Mouse (Mus musculus) ES-E14 (cell line): Measurements from ENCODE around the gene Xrra1. TPM values are rescaled to one million over a fixed set of nuclear protein-coding genes. Genes with fewer than 3 reads are reported as not detected.

ENCODE experiments used
- DNase-seq: peaks from one replicate; pipeline ENCODE4 v3.0.0-alpha.2; 2013; ENCODE audit warnings: low read depth, low spot score
- H3K27ac ChIP-seq: 2 replicates; pipeline ENCODE4 v1.5.1; 2012; ENCODE audit warnings: low read depth, mild to moderate bottlenecking, low read length, moderate library complexity, mixed read lengths; ENCODE audit not compliant: poor library complexity, insufficient read depth, severe bottlenecking
- H3K36me3 ChIP-seq: 2 replicates; pipeline ENCODE4 v1.6.1; 2012; ENCODE audit warnings: mild to moderate bottlenecking, low read length, moderate library complexity, mixed read lengths; ENCODE audit not compliant: control insufficient read depth, poor library complexity, insufficient read depth, severe bottlenecking
- H3K4me1 ChIP-seq, 2 experiments: fragments of 150-350 bp in 1 of 2; sonication (generic) in 1 of 2; 2 replicates each; pipeline ENCODE4 v1.6.1; 2012; ENCODE audit warnings: low read length in 2 of 2, mild to moderate bottlenecking in 1 of 2, mixed read lengths in 1 of 2; ENCODE audit not compliant: control insufficient read depth in 2 of 2, insufficient read depth in 2 of 2, poor library complexity in 1 of 2
- H3K4me3 ChIP-seq, 2 experiments: fragments of 150-350 bp in 1 of 2; sonication (generic) in 1 of 2; 2 replicates each; pipeline ENCODE4 v1.5.1; 2012; ENCODE audit warnings: low read length in 2 of 2, low read depth in 1 of 2, mild to moderate bottlenecking in 1 of 2, mixed read lengths in 1 of 2; ENCODE audit not compliant: insufficient read depth in 1 of 2, poor library complexity in 1 of 2, severe bottlenecking in 1 of 2
- H3K9ac ChIP-seq: 2 replicates; pipeline ENCODE4 v1.6.1; 2012; ENCODE audit warnings: low read depth, mild to moderate bottlenecking, low read length, mixed read lengths; ENCODE audit not compliant: poor library complexity, insufficient read depth, severe bottlenecking
- H3K9me3 ChIP-seq: fragments of 150-350 bp; sonication (generic); 2 replicates; pipeline ENCODE4 v1.6.1; 2012; ENCODE audit warnings: low read depth, mild to moderate bottlenecking, low read length; ENCODE audit not compliant: control insufficient read depth, insufficient read depth
- CHD2 ChIP-seq: IDR thresholded peaks from 2 replicates; pipeline ENCODE4 v1.6.1; 2014; ENCODE audit warnings: mild to moderate bottlenecking, low read depth, low read length, inconsistent platforms
- HCFC1 ChIP-seq: IDR thresholded peaks from 2 replicates; pipeline ENCODE4 v1.6.1; 2012; ENCODE audit warnings: low read length, inconsistent platforms, borderline replicate concordance; ENCODE audit not compliant: insufficient read depth
- MAFK ChIP-seq: IDR thresholded peaks from 2 replicates; pipeline ENCODE4 v1.6.1; 2014; ENCODE audit warnings: mild to moderate bottlenecking, low read depth, low read length, inconsistent platforms; ENCODE audit not compliant: insufficient read depth
- ZC3H11A ChIP-seq: IDR thresholded peaks from 2 replicates; pipeline ENCODE4 v1.6.1; 2012; ENCODE audit warnings: low read depth, mild to moderate bottlenecking, inconsistent platforms, low read length, borderline replicate concordance
- ZNF384 ChIP-seq: IDR thresholded peaks from 2 replicates; pipeline ENCODE4 v1.6.1; 2012; ENCODE audit warnings: low read depth, low read length, inconsistent platforms
- in situ Hi-C, 2 experiments: fragments of 600-800 bp; cut with MboI; formaldehyde crosslinking; loops; one replicate each; pipeline ENCODE4 v1.15.1; 2025; ENCODE audit warnings: low sequenced_read_pairs in 2 of 2, inconsistent platforms in 1 of 2; ENCODE audit not compliant: unreplicated experiment in 2 of 2
- total RNA-seq: library from RNA; depleted of rRNA; stranded (reverse); fragments of 300-350 nt; gene quantifications from 2 replicates; pipeline ENCODE4 v1.2.3, GENCODE M21; 2012

Xrra1 gene
- total RNA-seq, 1 experiment, result 0.40 TPM

GRCm38 (mm10) chr7:99916741-99917319 is 57.9 kb downstream of the Xrra1 start:
- H3K9me3 ChIP-seq, result no peaks in the 10 kb centered on the region
- peak overlapping the region; percentile 59 to 60 for H3K4me3 ChIP-seq
- no peak overlapping the region for H3K27ac ChIP-seq
- peak; percentile 73 for DNase-seq
- H3K36me3 ChIP-seq, result no peaks in the 10 kb centered on the region
- TF ChIP-seq HCFC1 (peak; percentile 29; the same call in 1 of the 2 replicates), CHD2 (no peak)
- 0 out of 2 replicates have a peak overlapping the region, but pooled peaks have one; percentile 3 for H3K9ac ChIP-seq
- no peaks in the 10 kb centered on the region; a peak in 1 of 4 replicates for H3K4me1 ChIP-seq
- in situ Hi-C loops, result no loop called here

- Histone ChIP-seq H3K4me3 (peak overlapping the region; percentile 59 to 60), H3K9me3 (no peaks in the 10 kb centered on the region), H3K4me1 (no peaks in the 10 kb centered on the region; a peak in 1 of 4 replicates), H3K27ac (no peak overlapping the region), H3K9ac (peak overlapping the region; percentile 46; the same call in 1 of the 2 replicates), H3K36me3 (no peaks in the 10 kb centered on the region)
- no peak for DNase-seq
- no peak for TF ChIP-seq HCFC1
- no peak for TF ChIP-seq MAFK
- TF ChIP-seq ZNF384, result no peak
- in situ Hi-C loops, result no loop called here
Measured at GRCm38 (mm10) chr7:99917320-99917844, 58.5 kb downstream of the Xrra1 start.

GRCm38 (mm10) chr7:99919164-99919563 is 60.2 kb downstream of the Xrra1 start:
- Histone ChIP-seq H3K4me1 (no peaks in the 10 kb centered on the region; a peak in 1 of 4 replicates), H3K9ac (no peak overlapping the region), H3K4me3 (no peak overlapping the region), H3K9me3 (no peaks in the 10 kb centered on the region), H3K27ac (no peak overlapping the region), H3K36me3 (peaks cover 6% of the 10 kb centered on the region)
- TF ChIP-seq CHD2 (no peak), HCFC1 (no peak), MAFK (no peak), ZC3H11A (no peak), ZNF384 (no peak)
- DNase-seq, result no peak
- in situ Hi-C loops, result no loop called here

- H3K27ac ChIP-seq, result no peak overlapping the region
- TF ChIP-seq ZC3H11A (no peak), ZNF384 (no peak)
- H3K4me1 ChIP-seq, result no peaks in the 10 kb centered on the region; a peak in 1 of 4 replicates
- no peaks in the 10 kb centered on the region for H3K9me3 ChIP-seq
- no peak overlapping the region for H3K4me3 ChIP-seq
- no peak overlapping the region for H3K9ac ChIP-seq
- no peak for DNase-seq
- in situ Hi-C loops, result no loop called here
- H3K36me3 ChIP-seq, result peaks cover 12% of the 10 kb centered on the region
Measured at GRCm38 (mm10) chr7:99919971-99920370, 61.1 kb downstream of the Xrra1 start.

- no peaks in the 10 kb centered on the region for H3K9me3 ChIP-seq
- TF ChIP-seq ZNF384, result no peak
- TF ChIP-seq ZC3H11A, result no peak
- TF ChIP-seq HCFC1, result no peak
- TF ChIP-seq MAFK, result no peak
- TF ChIP-seq CHD2, result no peak
- peaks cover 17% of the 10 kb centered on the region for H3K36me3 ChIP-seq
- H3K4me1 ChIP-seq, result no peaks in the 10 kb centered on the region; a peak in 1 of 4 replicates
- H3K9ac ChIP-seq, result no peak overlapping the region
- no peak overlapping the region for H3K4me3 ChIP-seq
- no peak for DNase-seq
- H3K27ac ChIP-seq, result no peak overlapping the region
- in situ Hi-C loops, result no loop called here
Measured at GRCm38 (mm10) chr7:99920416-99920815, 61.5 kb downstream of the Xrra1 start.
